Mouse (Mus musculus): ENCODE measurements around the gene Neb.
A peak's percentile ranks its signal among the peaks of the same experiment; 100 is the strongest.

Neb gene

GRCm38 (mm10) chr2:52374706-52375105 lies 3.6 kb downstream of the Neb start:
- no peak for DNase-seq (ENCODE audit: low spot score)

DNA sequence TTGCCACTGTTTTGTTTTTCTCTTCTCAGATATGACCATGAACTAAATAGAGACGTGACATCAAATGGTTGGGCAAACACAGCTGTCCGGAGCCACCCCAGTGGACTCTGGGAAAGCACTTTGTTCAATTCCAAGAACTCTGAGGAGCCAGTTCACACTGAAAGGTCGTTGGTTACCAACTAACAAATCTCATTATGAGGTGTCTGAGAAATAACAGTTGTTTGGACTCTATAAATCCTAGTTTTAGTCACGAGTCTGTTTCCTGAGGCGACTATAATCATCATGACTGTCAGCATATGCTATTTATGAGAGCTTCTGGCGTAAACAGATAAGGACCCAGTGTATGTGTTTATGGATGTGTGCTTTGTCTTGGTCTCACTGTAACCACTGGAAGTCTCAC lies 5.8 kb downstream of the Neb start:
- DNase-seq (ENCODE audit: low spot score) = no peak

- no peak for DNase-seq (ENCODE audit: low spot score)
These were observed 6.2 kb downstream of the Neb start for GRCm38 (mm10) chr2:52372080-52372479.

GRCm38 (mm10) chr2:52371066-52371465 lies 7.2 kb downstream of the Neb start:
- DNase-seq (ENCODE audit: low spot score) = peak; percentile 12

GRCm38 (mm10) chr2:52369622-52370021 lies 8.7 kb downstream of the Neb start:
- no peak for DNase-seq (ENCODE audit: low spot score)

- DNase-seq (ENCODE audit: low spot score) = no peak
These were observed 10.6 kb downstream of the Neb start for GRCm38 (mm10) chr2:52367665-52368064.

- DNase-seq (ENCODE audit: low spot score) = no peak
These were observed 11.0 kb downstream of the Neb start for GRCm38 (mm10) chr2:52367248-52367647.

- DNase-seq (ENCODE audit: low spot score) = no peak
These were observed 17.2 kb downstream of the Neb start for GRCm38 (mm10) chr2:52361086-52361485.

DNA sequence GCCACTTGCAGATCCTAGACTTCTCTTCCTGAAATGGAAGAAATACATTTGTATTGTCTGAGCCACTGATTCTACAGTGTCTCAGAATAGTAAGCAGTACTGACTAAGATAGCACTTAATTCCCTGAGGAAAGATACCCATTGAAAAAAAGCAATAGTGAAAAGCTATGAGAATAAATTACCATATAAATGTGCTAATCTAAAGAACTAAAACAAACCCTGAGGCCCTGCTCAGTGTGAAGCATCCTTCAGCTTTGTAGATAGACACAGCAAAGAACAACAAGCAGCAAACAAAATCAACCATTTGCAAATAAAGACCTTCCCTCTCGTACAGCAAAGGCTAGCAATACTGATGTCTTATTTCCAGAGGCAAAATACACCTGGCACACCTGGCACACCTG lies 18.6 kb downstream of the Neb start:
- DNase-seq (ENCODE audit: low spot score) = no peak

- DNase-seq (ENCODE audit: low spot score) = no peak
These were observed 20.1 kb downstream of the Neb start for GRCm38 (mm10) chr2:52358156-52358555.

DNA sequence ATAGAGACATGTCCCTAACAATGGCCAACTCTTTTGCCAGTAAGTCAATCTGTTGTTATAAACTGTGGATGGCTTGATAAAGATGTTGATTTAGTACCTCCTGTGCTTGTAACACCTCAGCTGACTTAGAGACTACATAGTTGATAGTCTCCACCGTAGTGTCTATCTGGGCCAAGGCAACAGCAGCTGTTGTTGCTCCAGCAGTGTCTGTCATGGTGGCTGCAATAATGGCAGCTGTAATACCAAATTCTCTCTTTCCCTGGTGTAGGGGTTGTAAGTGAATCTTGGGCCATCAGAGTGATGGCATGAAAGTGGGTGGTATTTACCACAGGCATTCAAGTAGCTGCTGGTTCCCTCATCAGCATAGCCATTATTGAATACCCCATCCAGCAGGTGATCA lies 27.2 kb downstream of the Neb start:
- no peak for DNase-seq (ENCODE audit: low spot score)

DNA sequence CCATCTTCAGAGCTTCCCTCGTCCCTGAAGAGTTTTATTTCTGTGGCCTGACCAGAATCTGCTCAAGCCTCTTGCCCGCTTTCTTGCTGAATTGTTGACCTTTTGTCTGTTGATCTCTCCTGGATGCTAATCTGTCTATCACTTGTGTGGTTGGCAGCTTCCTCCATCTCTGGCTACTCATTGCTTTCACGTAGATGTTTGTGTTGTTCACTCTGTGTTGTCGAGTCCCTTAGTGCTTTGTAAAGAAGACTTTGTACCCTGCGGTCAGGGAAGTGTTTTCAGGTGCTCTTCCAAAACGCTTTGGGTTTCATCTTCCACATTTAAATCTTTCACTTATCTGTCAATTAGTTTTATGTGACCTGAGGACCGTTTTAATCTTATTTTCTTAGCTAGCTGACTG lies 37.3 kb downstream of the Neb start:
- no peak for DNase-seq (ENCODE audit: low spot score)

- no peak for DNase-seq (ENCODE audit: low spot score)
These were observed 42.7 kb downstream of the Neb start for GRCm38 (mm10) chr2:52335556-52335955.

GRCm38 (mm10) chr2:52335087-52335486 lies 43.2 kb downstream of the Neb start:
- DNase-seq (ENCODE audit: low spot score) = no peak

GRCm38 (mm10) chr2:52333535-52333934 lies 44.7 kb downstream of the Neb start:
- DNase-seq (ENCODE audit: low spot score) = no peak

DNA sequence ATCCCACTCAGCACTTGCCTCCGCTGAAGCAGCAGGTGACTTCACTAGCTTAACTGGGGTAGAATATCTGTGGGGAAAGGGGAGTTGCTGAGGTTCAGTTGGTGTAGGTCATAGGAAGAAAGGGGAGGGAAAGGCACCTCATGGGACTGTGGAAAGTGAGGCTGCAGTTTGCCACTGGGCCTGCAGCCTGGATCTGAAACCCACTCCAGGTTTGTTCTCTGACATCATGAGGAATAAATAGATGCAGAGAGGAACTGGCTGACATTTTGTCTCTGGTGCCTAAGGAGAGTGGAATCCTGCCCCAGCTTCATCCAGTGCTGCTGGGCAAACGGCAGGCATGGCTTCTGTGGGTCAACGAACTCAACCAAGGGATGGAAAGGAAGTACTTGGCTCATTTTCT lies 46.5 kb downstream of the Neb start:
- DNase-seq (ENCODE audit: low spot score) = no peak

DNA sequence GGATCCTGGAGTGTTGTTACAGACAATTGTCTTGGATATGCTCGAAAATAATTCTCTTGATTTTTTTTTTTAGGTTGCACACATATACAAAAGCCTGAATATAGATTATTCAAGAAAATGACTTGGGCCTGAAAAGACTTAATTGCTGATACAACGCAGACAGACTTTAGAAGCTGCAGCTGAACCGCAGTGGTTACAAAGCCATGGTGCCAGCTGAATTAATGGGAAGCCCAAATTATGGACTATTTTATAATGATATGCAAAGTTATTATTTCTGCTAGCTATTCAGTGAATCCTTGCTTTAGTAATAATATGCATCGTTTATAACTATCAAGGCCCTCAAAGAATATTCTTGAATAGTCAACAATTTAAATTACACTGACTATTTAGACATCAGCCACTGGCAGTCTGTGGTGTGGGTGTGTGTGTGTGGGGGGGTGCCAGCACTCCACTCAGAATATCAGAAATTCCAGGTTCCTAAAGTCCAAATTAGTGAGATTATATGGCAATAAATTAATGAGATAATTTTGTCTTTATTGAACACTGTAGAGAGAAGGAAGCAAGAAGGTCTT lies 50.9 kb downstream of the Neb start:
- DNase-seq (ENCODE audit: low spot score) = no peak

DNA sequence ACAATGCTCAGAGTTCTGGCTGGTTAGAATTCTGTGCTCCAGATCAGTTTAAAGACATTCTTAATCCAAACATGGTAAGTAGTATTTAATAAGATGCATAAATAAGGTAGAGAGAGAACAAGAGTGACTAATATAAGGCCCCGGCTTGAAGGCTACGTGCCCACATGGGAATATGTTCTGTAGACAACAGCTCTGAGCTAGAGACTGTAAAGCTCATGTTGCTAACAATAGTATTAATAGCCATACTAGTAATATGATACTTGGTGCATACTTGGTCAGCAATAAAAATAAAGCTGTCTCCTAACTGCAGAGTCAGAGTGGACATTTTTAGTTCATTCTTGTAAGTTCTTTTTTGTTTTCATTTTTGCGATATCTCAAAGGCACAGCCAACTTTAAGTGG lies 56.4 kb downstream of the Neb start:
- DNase-seq (ENCODE audit: low spot score) = no peak

- DNase-seq (ENCODE audit: low spot score) = no peak
These were observed 58.1 kb downstream of the Neb start for GRCm38 (mm10) chr2:52320175-52320574.

- DNase-seq (ENCODE audit: low spot score) = no peak
These were observed 59.2 kb downstream of the Neb start for GRCm38 (mm10) chr2:52319020-52319567.

DNA sequence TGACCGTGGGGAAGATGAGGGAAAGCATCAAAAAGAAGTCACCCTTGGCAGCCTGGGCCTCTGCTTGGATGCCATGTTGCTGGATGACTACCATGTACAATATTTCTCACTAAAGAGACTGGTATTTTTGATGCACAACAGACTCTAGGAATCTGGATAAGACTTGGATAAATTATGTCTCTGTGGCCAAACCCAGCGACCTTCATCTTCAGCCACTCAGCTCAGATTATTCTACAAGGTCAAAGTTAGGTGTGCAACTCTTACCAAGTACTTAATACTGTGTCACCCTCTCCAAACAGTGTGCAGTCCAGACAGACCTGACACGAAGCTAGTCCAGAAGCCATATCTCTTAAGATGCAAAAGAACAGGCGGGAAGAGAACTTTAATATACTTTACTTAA lies 60.8 kb downstream of the Neb start:
- DNase-seq (ENCODE audit: low spot score) = no peak

- DNase-seq (ENCODE audit: low spot score) = no peak
These were observed 62.5 kb downstream of the Neb start for GRCm38 (mm10) chr2:52315737-52316136.

- no peak for DNase-seq (ENCODE audit: low spot score)
These were observed 63.1 kb downstream of the Neb start for GRCm38 (mm10) chr2:52314922-52315730.

GRCm38 (mm10) chr2:52310757-52311156 lies 67.5 kb downstream of the Neb start:
- DNase-seq (ENCODE audit: low spot score) = no peak
